Mouse (Mus musculus) lung, embryonic 16.5 days (tissue): ENCODE results near the gene Tmem9b. TPM values are rescaled to one million over a fixed set of nuclear protein-coding genes. Genes with fewer than 3 reads are reported as not detected.

Experiments used
- ATAC-seq: fragments of 200-750 bp; cut with Nextera tagmentation; 2 replicates; pipeline ENCODE4 v1.8.0; 2017; ENCODE audit warnings: low read depth, mild to moderate bottlenecking, moderate library complexity
- H3K27ac ChIP-seq: fragments of 300-500 bp; sonication (generic); 2 replicates; pipeline ENCODE4 v1.5.1; 2014; ENCODE audit warnings: mild to moderate bottlenecking, control low read depth, low read length
- H3K27me3 ChIP-seq: fragments of 300-500 bp; sonication (generic); 2 replicates; pipeline ENCODE4 v1.6.1; 2014; ENCODE audit warnings: low read depth, low read length, mixed read lengths; ENCODE audit not compliant: control insufficient read depth, insufficient read depth
- H3K36me3 ChIP-seq: fragments of 300-500 bp; sonication (generic); 2 replicates; pipeline ENCODE4 v1.6.1; 2014; ENCODE audit warnings: low read length; ENCODE audit not compliant: control insufficient read depth, insufficient read depth
- H3K4me1 ChIP-seq: fragments of 300-500 bp; sonication (generic); replicated peaks from 2 replicates; pipeline ENCODE4 v1.6.1; 2014; ENCODE audit warnings: low read length, mixed read lengths; ENCODE audit not compliant: control insufficient read depth, insufficient read depth
- H3K4me2 ChIP-seq: fragments of 300-500 bp; sonication (generic); 2 replicates; pipeline ENCODE4 v1.6.1; 2014; ENCODE audit warnings: low read depth, low read length, control low read depth
- H3K4me3 ChIP-seq: fragments of 300-500 bp; sonication (generic); 2 replicates; pipeline ENCODE4 v1.5.1; 2014; ENCODE audit warnings: mild to moderate bottlenecking, low read length, control low read depth
- H3K9ac ChIP-seq: fragments of 300-500 bp; sonication (generic); 2 replicates; pipeline ENCODE4 v1.6.1; 2014; ENCODE audit warnings: low read length, control low read depth
- H3K9me3 ChIP-seq: fragments of 300-500 bp; sonication (generic); 2 replicates; pipeline ENCODE4 v1.6.1; 2016; ENCODE audit warnings: low read length; ENCODE audit not compliant: control insufficient read depth
- WGBS: fragments of 180-500 bp; shearing (Covaris S2); extraction: QIAGEN DNeasy Blood & Tissue Kit; methylation state at CpG from one replicate; pipeline ENCODE4 v1.1.7; 2014; 5-methylcytosine and 5-hydroxymethylcytosine counted together
- polyA plus RNA-seq: library from polyadenylated mRNA; unstranded; fragments of >200 nt; fragmentation: Nextera tagmentation; extraction: Ambion mirVana; gene quantifications from 2 replicates; pipeline ENCODE4 v1.2.1, GENCODE M21; 2015

The Tmem9b gene
- polyA plus RNA-seq, 1 experiment from 2014 or later: 71.4 TPM

GRCm38 (mm10) chr7:109722618-109723017 lies 30.1 kb downstream of the Tmem9b start:
- ATAC-seq: no peak
- H3K4me3 ChIP-seq: no peak overlapping the region
- H3K4me2 ChIP-seq: no peak overlapping the region
- no peaks in the 10 kb centered on the region for H3K4me1 ChIP-seq
- WGBS: 96% methylated on average over 2 of the region's 2 CpGs
- no peak overlapping the region for H3K9ac ChIP-seq
- no peaks in the 10 kb centered on the region for H3K27me3 ChIP-seq
- peaks cover 3% of the 10 kb centered on the region; the same call in 1 of the 2 replicates for H3K9me3 ChIP-seq
- H3K27ac ChIP-seq: no peak overlapping the region
- no peaks in the 10 kb centered on the region for H3K36me3 ChIP-seq

- Histone ChIP-seq H3K36me3 (no peaks in the 10 kb centered on the region), H3K27me3 (no peaks in the 10 kb centered on the region), H3K27ac (no peak overlapping the region), H3K9ac (no peak overlapping the region), H3K9me3 (peaks cover 3% of the 10 kb centered on the region; the same call in 1 of the 2 replicates), H3K4me3 (no peak overlapping the region), H3K4me1 (no peaks in the 10 kb centered on the region), H3K4me2 (no peak overlapping the region)
- 0 out of 2 replicates have a peak, but pooled peaks have one; percentile 20 for ATAC-seq
- WGBS: 58% methylated on average over 9 of the region's 9 CpGs
Measured at GRCm38 (mm10) chr7:109719286-109719685, 33.4 kb downstream of the Tmem9b start.

GRCm38 (mm10) chr7:109713434-109713982 lies 39.2 kb downstream of the Tmem9b start:
- no peak for ATAC-seq
- Histone ChIP-seq H3K27ac (no peak overlapping the region), H3K4me2 (no peak overlapping the region), H3K36me3 (peaks cover 8% of the 10 kb centered on the region; the same call in 1 of the 2 replicates), H3K27me3 (no peaks in the 10 kb centered on the region), H3K4me1 (peaks cover 6% of the 10 kb centered on the region), H3K4me3 (no peak overlapping the region), H3K9ac (no peak overlapping the region), H3K9me3 (no peaks in the 10 kb centered on the region)
- WGBS: 90% methylated on average over 2 of the region's 2 CpGs

GRCm38 (mm10) chr7:109712198-109712597 lies 40.5 kb downstream of the Tmem9b start:
- Histone ChIP-seq H3K4me3 (no peak overlapping the region), H3K4me1 (peaks cover 12% of the 10 kb centered on the region), H3K27ac (no peak overlapping the region), H3K36me3 (peaks cover 8% of the 10 kb centered on the region; the same call in 1 of the 2 replicates), H3K9me3 (no peaks in the 10 kb centered on the region), H3K9ac (no peak overlapping the region), H3K27me3 (no peaks in the 10 kb centered on the region), H3K4me2 (no peak overlapping the region)
- no peak for ATAC-seq
- WGBS: 78% methylated on average over 7 of the region's 7 CpGs

- no peak for ATAC-seq
- Histone ChIP-seq H3K4me1 (peaks cover 15% of the 10 kb centered on the region), H3K9me3 (no peaks in the 10 kb centered on the region), H3K4me2 (no peak overlapping the region), H3K36me3 (peaks cover 8% of the 10 kb centered on the region; the same call in 1 of the 2 replicates), H3K4me3 (no peak overlapping the region), H3K9ac (no peak overlapping the region), H3K27me3 (no peaks in the 10 kb centered on the region), H3K27ac (peak overlapping the region; percentile 58)
- WGBS: 47% methylated on average over 1 of the region's 1 CpGs
Measured at GRCm38 (mm10) chr7:109710069-109710468, 42.6 kb downstream of the Tmem9b start.

- peak overlapping the region; percentile 89 for H3K27ac ChIP-seq
- peak; percentile 92 for ATAC-seq
- 16% methylated on average over 3 of the region's 3 CpGs for WGBS
- H3K4me2 ChIP-seq: no peak overlapping the region
- no peak overlapping the region for H3K4me3 ChIP-seq
- H3K9ac ChIP-seq: no peak overlapping the region
- H3K36me3 ChIP-seq: peaks cover 8% of the 10 kb centered on the region; the same call in 1 of the 2 replicates
- peaks cover 22% of the 10 kb centered on the region for H3K4me1 ChIP-seq
- H3K9me3 ChIP-seq: no peaks in the 10 kb centered on the region
- no peaks in the 10 kb centered on the region for H3K27me3 ChIP-seq
Measured at GRCm38 (mm10) chr7:109708961-109709382, 43.7 kb downstream of the Tmem9b start.

GRCm38 (mm10) chr7:109707023-109707785 lies 45.5 kb downstream of the Tmem9b start:
- Histone ChIP-seq H3K4me2 (no peak overlapping the region), H3K27ac (no peak overlapping the region), H3K36me3 (peaks cover 6% of the 10 kb centered on the region; the same call in 1 of the 2 replicates), H3K9ac (no peak overlapping the region), H3K9me3 (no peaks in the 10 kb centered on the region), H3K4me3 (no peak overlapping the region), H3K4me1 (peaks cover 22% of the 10 kb centered on the region), H3K27me3 (no peaks in the 10 kb centered on the region)
- WGBS: 31% methylated on average over 4 of the region's 4 CpGs
- no peak for ATAC-seq

GRCm38 (mm10) chr7:109704461-109704860 lies 48.2 kb downstream of the Tmem9b start:
- ATAC-seq: no peak
- Histone ChIP-seq H3K9ac (no peak overlapping the region), H3K4me3 (peak overlapping the region; percentile 62), H3K27me3 (no peaks in the 10 kb centered on the region), H3K9me3 (no peaks in the 10 kb centered on the region; the same call in 1 of the 2 replicates), H3K4me1 (peaks cover 19% of the 10 kb centered on the region), H3K27ac (peak overlapping the region; percentile 76; the same call in 1 of the 2 replicates), H3K4me2 (peak overlapping the region; percentile 79), H3K36me3 (no peaks in the 10 kb centered on the region)
- WGBS: 26% methylated on average over 3 of the region's 3 CpGs

- ATAC-seq: no peak
- H3K9ac ChIP-seq: peak overlapping the region; percentile 76
- H3K4me3 ChIP-seq: peak overlapping the region; percentile 62
- H3K9me3 ChIP-seq: no peaks in the 10 kb centered on the region; the same call in 1 of the 2 replicates
- peaks cover 19% of the 10 kb centered on the region for H3K4me1 ChIP-seq
- H3K36me3 ChIP-seq: no peaks in the 10 kb centered on the region
- no peaks in the 10 kb centered on the region for H3K27me3 ChIP-seq
- WGBS: 1% methylated on average over 17 of the region's 17 CpGs
- H3K4me2 ChIP-seq: peak overlapping the region; percentile 79
- peak overlapping the region; percentile 76 for H3K27ac ChIP-seq
Measured at GRCm38 (mm10) chr7:109704016-109704377, 48.7 kb downstream of the Tmem9b start.
